16 mouse cellular contexts compared by ENCODE assay signal in genomic region chr7:28438771-28439170, GRCm38 (mm10).
"Had no signal": no experiment of that assay in that cellular context is flagged by ENCODE, and none has a peak within 500 bp of the region (broad histone marks: within the 10 kb centered on the region; RNA-seq: fewer than 3 reads in every experiment).

No protein-coding gene starts in this region.

- H3K4me2 ChIP-seq: liver, embryonic 13.5 days; liver, embryonic 15.5 days; lung, embryonic 15.5 days; midbrain, embryonic 12.5 days; midbrain, embryonic 15.5 days; neural tube, embryonic 12.5 days had no signal

- ATAC-seq: liver, postnatal 0 days; lung, postnatal 0 days; midbrain, embryonic 15.5 days had no signal

- H3K9me3 ChIP-seq: liver, embryonic 13.5 days; liver, embryonic 15.5 days; lung, embryonic 15.5 days; megakaryocyte, embryonic 14.5 days; midbrain, embryonic 12.5 days; midbrain, embryonic 15.5 days; neural tube, embryonic 12.5 days had no signal

- H3K4me3 ChIP-seq: liver, embryonic 13.5 days; liver, embryonic 15.5 days; lung, embryonic 15.5 days; megakaryocyte, embryonic 14.5 days; midbrain, embryonic 12.5 days; midbrain, embryonic 15.5 days; neural tube, embryonic 12.5 days had no signal

- H3K27me3 ChIP-seq: liver, embryonic 13.5 days; liver, embryonic 15.5 days; lung, embryonic 15.5 days; megakaryocyte, embryonic 14.5 days; midbrain, embryonic 12.5 days; midbrain, embryonic 15.5 days; neural tube, embryonic 12.5 days had no signal

- H3K9ac ChIP-seq: liver, embryonic 13.5 days; liver, embryonic 15.5 days; liver, postnatal 0 days; lung, embryonic 15.5 days; midbrain, embryonic 12.5 days; midbrain, embryonic 15.5 days; neural tube, embryonic 12.5 days had no signal

- H3K27ac ChIP-seq: liver, embryonic 13.5 days; liver, embryonic 15.5 days; lung, embryonic 15.5 days; macrophage; midbrain, embryonic 12.5 days; midbrain, embryonic 15.5 days; neural tube, embryonic 12.5 days had no signal

- H3K36me3 ChIP-seq: liver, embryonic 13.5 days; liver, embryonic 15.5 days; lung, embryonic 15.5 days; midbrain, embryonic 15.5 days; neural tube, embryonic 12.5 days had no signal

- DNase-seq: liver, embryonic 13.5 days; liver, postnatal 0 days; lung, adult 2 months; lung, postnatal 14 days; lung, postnatal 36 days; right cerebral cortex, postnatal 14 days; thymus, adult 18-20 months; thymus, postnatal 25 days had no signal
